Mouse (Mus musculus) urinary bladder, postnatal 25 days (tissue): ENCODE measurements at regions not wholly inside any gene's neighbourhood (a gene's known extent, or its start where the extent isn't known, plus 50 kb on each side); places are given as distances from the start of the nearest gene placed in this dataset.

ENCODE experiments used
- DNase-seq: peaks from one replicate; pipeline ENCODE4 v3.0.0; 2022; ENCODE audit warnings: low spot score

- DNase-seq, result peak; percentile 2
Measured at GRCm38 (mm10) chr13:61710823-61711222, 140.9 kb upstream of the Cts3 start.

GRCm38 (mm10) chr13:61665729-61666128 is 95.8 kb upstream of the Cts3 start:
- no peak for DNase-seq
